Mouse (Mus musculus) stomach, embryonic 15.5 days (tissue): ENCODE results near the gene Synj2. TPM values are rescaled to one million over a fixed set of nuclear protein-coding genes. Genes with fewer than 3 reads are reported as not detected.

Experiments used
- ATAC-seq: fragments of 200-750 bp; cut with Nextera tagmentation; 2 replicates; pipeline ENCODE4 v1.8.0; 2017; ENCODE audit warnings: low read depth, moderate number of reproducible peaks, moderate TSS enrichment; ENCODE audit not compliant: insufficient read depth, low FRiP score
- H3K27ac ChIP-seq: fragments of 300-500 bp; sonication (generic); 2 replicates; pipeline ENCODE4 v1.5.1; 2015; ENCODE audit warnings: mild to moderate bottlenecking, inconsistent platforms
- H3K27me3 ChIP-seq: fragments of 300-500 bp; sonication (generic); replicated peaks from 2 replicates; pipeline ENCODE4 v1.6.1; 2015; ENCODE audit warnings: inconsistent platforms
- H3K36me3 ChIP-seq: fragments of 300-500 bp; sonication (generic); 2 replicates; pipeline ENCODE4 v1.6.1; 2015; ENCODE audit warnings: inconsistent platforms
- H3K4me1 ChIP-seq: fragments of 300-500 bp; sonication (generic); 2 replicates; pipeline ENCODE4 v1.6.1; 2015; ENCODE audit warnings: inconsistent platforms
- H3K4me2 ChIP-seq: fragments of 300-500 bp; sonication (generic); 2 replicates; pipeline ENCODE4 v1.6.1; 2015; ENCODE audit warnings: mild to moderate bottlenecking, inconsistent platforms
- H3K4me3 ChIP-seq: fragments of 300-500 bp; sonication (generic); replicated peaks from 2 replicates; pipeline ENCODE4 v1.5.1; 2015; ENCODE audit warnings: inconsistent platforms
- H3K9ac ChIP-seq: fragments of 300-500 bp; sonication (generic); 2 replicates; pipeline ENCODE4 v1.6.1; 2015; ENCODE audit warnings: inconsistent platforms
- H3K9me3 ChIP-seq: fragments of 300-500 bp; sonication (generic); 2 replicates; pipeline ENCODE4 v1.6.1; 2016; ENCODE audit warnings: inconsistent platforms
- WGBS: fragments of 180-500 bp; shearing (Covaris S2); methylation state at CpG from one replicate; pipeline ENCODE4 v1.1.7; 2015; 5-methylcytosine and 5-hydroxymethylcytosine counted together
- polyA plus RNA-seq: library from polyadenylated mRNA; unstranded; fragments of >200 nt; fragmentation: Nextera tagmentation; extraction: Ambion mirVana; gene quantifications from 2 replicates; pipeline ENCODE4 v1.2.1, GENCODE M21; 2015

The Synj2 gene
- polyA plus RNA-seq, 1 experiment from 2014 or later: 5.9 TPM

GRCm38 (mm10) chr17:5993581-5994260, 52.6 kb downstream of the Synj2 start:
- Histone ChIP-seq H3K36me3 (no peaks in the 10 kb centered on the region), H3K4me1 (peaks cover 22% of the 10 kb centered on the region), H3K9ac (no peak overlapping the region), H3K27me3 (no peaks in the 10 kb centered on the region), H3K9me3 (no peaks in the 10 kb centered on the region), H3K27ac (peak overlapping the region; percentile 11; the same call in 1 of the 2 replicates), H3K4me3 (no peak overlapping the region), H3K4me2 (no peak overlapping the region)
- 52% methylated on average over 3 of the region's 3 CpGs for WGBS
- ATAC-seq: no peak

GRCm38 (mm10) chr17:5994606-5995005, 53.5 kb downstream of the Synj2 start:
- no peak overlapping the region for H3K27ac ChIP-seq
- WGBS: 55% methylated on average over 6 of the region's 6 CpGs

GRCm38 (mm10) chr17:5996589-5996988, 55.5 kb downstream of the Synj2 start:
- no peak overlapping the region for H3K4me3 ChIP-seq
- ATAC-seq: no peak
- no peaks in the 10 kb centered on the region for H3K9me3 ChIP-seq
- no peaks in the 10 kb centered on the region for H3K36me3 ChIP-seq
- WGBS: 80% methylated on average over 14 of the region's 14 CpGs
- no peaks in the 10 kb centered on the region for H3K27me3 ChIP-seq
- H3K4me2 ChIP-seq: no peak overlapping the region
- H3K9ac ChIP-seq: no peak overlapping the region
- H3K4me1 ChIP-seq: peaks cover 22% of the 10 kb centered on the region
- no peak overlapping the region for H3K27ac ChIP-seq

More at GRCm38 (mm10) chr17:5994606-5995005, 53.5 kb downstream of the Synj2 start:
- Histone ChIP-seq H3K4me1 (peaks cover 22% of the 10 kb centered on the region), H3K27me3 (no peaks in the 10 kb centered on the region), H3K36me3 (no peaks in the 10 kb centered on the region), H3K4me3 (no peak overlapping the region), H3K9me3 (no peaks in the 10 kb centered on the region), H3K9ac (no peak overlapping the region), H3K4me2 (no peak overlapping the region)
- no peak for ATAC-seq

- H3K4me1 ChIP-seq: peaks cover 22% of the 10 kb centered on the region
- ATAC-seq: no peak
Observed at GRCm38 (mm10) chr17:5997380-5998234, 56.5 kb downstream of the Synj2 start.

GRCm38 (mm10) chr17:5998235-5998500, 57.1 kb downstream of the Synj2 start:
- Histone ChIP-seq H3K27ac (no peak overlapping the region), H3K4me1 (peaks cover 22% of the 10 kb centered on the region), H3K27me3 (no peaks in the 10 kb centered on the region), H3K9ac (no peak overlapping the region), H3K36me3 (no peaks in the 10 kb centered on the region), H3K9me3 (no peaks in the 10 kb centered on the region), H3K4me3 (no peak overlapping the region), H3K4me2 (no peak overlapping the region)
- no peak for ATAC-seq

More at GRCm38 (mm10) chr17:5997380-5998234, 56.5 kb downstream of the Synj2 start:
- Histone ChIP-seq H3K27me3 (no peaks in the 10 kb centered on the region), H3K9ac (no peak overlapping the region), H3K27ac (peak overlapping the region; percentile 60), H3K36me3 (no peaks in the 10 kb centered on the region), H3K4me3 (no peak overlapping the region), H3K9me3 (no peaks in the 10 kb centered on the region), H3K4me2 (no peak overlapping the region)
- WGBS: 48% methylated on average over 16 of the region's 16 CpGs

- ATAC-seq: no peak
- WGBS: 65% methylated on average over 5 of the region's 5 CpGs
- Histone ChIP-seq H3K36me3 (no peaks in the 10 kb centered on the region), H3K9ac (no peak overlapping the region), H3K9me3 (no peaks in the 10 kb centered on the region; the same call in 1 of the 2 replicates), H3K27ac (no peak overlapping the region), H3K4me1 (peaks cover 15% of the 10 kb centered on the region), H3K4me3 (no peak overlapping the region), H3K4me2 (no peak overlapping the region), H3K27me3 (no peaks in the 10 kb centered on the region)
Observed at GRCm38 (mm10) chr17:5999039-5999543, 58.0 kb downstream of the Synj2 start.

GRCm38 (mm10) chr17:6000864-6001319, 59.8 kb downstream of the Synj2 start:
- ATAC-seq: no peak
- 77% methylated on average over 8 of the region's 8 CpGs for WGBS
- H3K36me3 ChIP-seq: no peaks in the 10 kb centered on the region
- no peak overlapping the region for H3K9ac ChIP-seq
- H3K9me3 ChIP-seq: no peaks in the 10 kb centered on the region; the same call in 1 of the 2 replicates
- no peak overlapping the region for H3K4me3 ChIP-seq
- H3K4me1 ChIP-seq: peaks cover 24% of the 10 kb centered on the region
- no peak overlapping the region for H3K27ac ChIP-seq
- no peaks in the 10 kb centered on the region for H3K27me3 ChIP-seq
- no peak overlapping the region for H3K4me2 ChIP-seq

- no peak for ATAC-seq
- H3K36me3 ChIP-seq: no peaks in the 10 kb centered on the region
- H3K9me3 ChIP-seq: no peaks in the 10 kb centered on the region; the same call in 1 of the 2 replicates
- no peak overlapping the region for H3K27ac ChIP-seq
- H3K9ac ChIP-seq: no peak overlapping the region
- H3K4me3 ChIP-seq: no peak overlapping the region
- WGBS: 76% methylated on average over 6 of the region's 6 CpGs
- H3K4me2 ChIP-seq: no peak overlapping the region
- peaks cover 27% of the 10 kb centered on the region for H3K4me1 ChIP-seq
- H3K27me3 ChIP-seq: no peaks in the 10 kb centered on the region
Observed at GRCm38 (mm10) chr17:6001389-6001788, 60.3 kb downstream of the Synj2 start.

GRCm38 (mm10) chr17:6001836-6002235, 60.8 kb downstream of the Synj2 start:
- Histone ChIP-seq H3K4me3 (no peak overlapping the region), H3K27ac (no peak overlapping the region), H3K4me2 (no peak overlapping the region), H3K9ac (no peak overlapping the region), H3K9me3 (no peaks in the 10 kb centered on the region; the same call in 1 of the 2 replicates), H3K4me1 (peaks cover 25% of the 10 kb centered on the region), H3K36me3 (no peaks in the 10 kb centered on the region), H3K27me3 (no peaks in the 10 kb centered on the region)
- ATAC-seq: no peak
- WGBS: 62% methylated on average over 7 of the region's 7 CpGs

GRCm38 (mm10) chr17:6002563-6002962, 61.5 kb downstream of the Synj2 start:
- no peak for ATAC-seq
- 90% methylated on average over 6 of the region's 6 CpGs for WGBS

GRCm38 (mm10) chr17:6003661-6004060, 62.6 kb downstream of the Synj2 start:
- ATAC-seq: no peak
- Histone ChIP-seq H3K4me3 (no peak overlapping the region), H3K4me2 (no peak overlapping the region), H3K9me3 (no peaks in the 10 kb centered on the region; the same call in 1 of the 2 replicates), H3K27me3 (no peaks in the 10 kb centered on the region), H3K4me1 (peaks cover 23% of the 10 kb centered on the region), H3K9ac (no peak overlapping the region), H3K36me3 (no peaks in the 10 kb centered on the region), H3K27ac (no peak overlapping the region)
- 91% methylated on average over 6 of the region's 6 CpGs for WGBS

More at GRCm38 (mm10) chr17:6002563-6002962, 61.5 kb downstream of the Synj2 start:
- H3K27ac ChIP-seq: no peak overlapping the region
- H3K27me3 ChIP-seq: no peaks in the 10 kb centered on the region
- H3K4me2 ChIP-seq: no peak overlapping the region
- peaks cover 26% of the 10 kb centered on the region for H3K4me1 ChIP-seq
- H3K4me3 ChIP-seq: no peak overlapping the region
- no peak overlapping the region for H3K9ac ChIP-seq
- H3K36me3 ChIP-seq: no peaks in the 10 kb centered on the region
- H3K9me3 ChIP-seq: no peaks in the 10 kb centered on the region; the same call in 1 of the 2 replicates

- H3K4me1 ChIP-seq: peaks cover 23% of the 10 kb centered on the region
- H3K27me3 ChIP-seq: no peaks in the 10 kb centered on the region
- 8% methylated on average over 14 of the region's 14 CpGs for WGBS
- H3K4me3 ChIP-seq: no peak overlapping the region
- H3K9ac ChIP-seq: no peak overlapping the region
- H3K27ac ChIP-seq: peak overlapping the region; percentile 92
- ATAC-seq: peak; percentile 71
- peak overlapping the region; percentile 22; the same call in 1 of the 2 replicates for H3K4me2 ChIP-seq
- no peaks in the 10 kb centered on the region; the same call in 1 of the 2 replicates for H3K9me3 ChIP-seq
- H3K36me3 ChIP-seq: 0 out of 2 replicates have a peak, but pooled peaks cover 5% of the 10 kb centered on the region
Observed at GRCm38 (mm10) chr17:6005246-6005637, 64.2 kb downstream of the Synj2 start.
